Mouse (Mus musculus) megakaryocyte progenitor cell, adult 5-6 weeks (primary cell): ENCODE results near the gene H2-Aa. TPM values are rescaled to one million over a fixed set of nuclear protein-coding genes. Genes with fewer than 3 reads are reported as not detected.

ENCODE experiments used
- total RNA-seq, 2 experiments: library from RNA; stranded (forward) in 1 of 2; stranded (reverse) in 1 of 2; fragments of 157-497, 149-512 nt in 1 of 2; fragments of 200-1000 nt in 1 of 2; gene quantifications; 2 replicates each; pipeline versions ENCODE4 v1.2.3 to v1.2.4; 2015 to 2017

The H2-Aa gene
- total RNA-seq, 2 experiments from 2014 or later = 24.6 to 30.1 TPM

Other genes with a start within 250 kb of the H2-Aa start
- gene Col11a2, start 248.4 kb downstream of the H2-Aa start, total RNA-seq (2015) = 0.83 and 0.94 TPM in 2 replicates
- gene Col11a2, start 248.4 kb downstream of the H2-Aa start, total RNA-seq (2017) = 1.9 and 3.1 TPM in 2 replicates
- 7.7 and 9.6 TPM in 2 replicates for gene H2-Oa, start 195.5 kb downstream of the H2-Aa start, total RNA-seq (2015)
- 2.7 TPM in 2 replicates for gene H2-Oa, start 195.5 kb downstream of the H2-Aa start, total RNA-seq (2017)
- 72.0 and 74.5 TPM in 2 replicates for gene H2-DMa, start 168.3 kb downstream of the H2-Aa start, total RNA-seq (2015)
- gene H2-DMa, start 168.3 kb downstream of the H2-Aa start, total RNA-seq (2017) = 56.5 and 61.1 TPM in 2 replicates
- 269 and 306 TPM in 2 replicates for gene Brd2, start 165.2 kb downstream of the H2-Aa start, total RNA-seq (2015)
- gene Brd2, start 165.2 kb downstream of the H2-Aa start, total RNA-seq (2017) = 260 and 284 TPM in 2 replicates
- 3.9 and 5.8 TPM in 2 replicates for gene H2-DMb2, start 144.5 kb downstream of the H2-Aa start, total RNA-seq (2015)
- gene H2-DMb2, start 144.5 kb downstream of the H2-Aa start, total RNA-seq (2017) = 6.7 and 8.5 TPM in 2 replicates
- gene H2-DMb1, start 134.8 kb downstream of the H2-Aa start, total RNA-seq (2015) = 36.2 and 39.4 TPM in 2 replicates
- gene H2-DMb1, start 134.8 kb downstream of the H2-Aa start, total RNA-seq (2017) = 47.0 and 60.3 TPM in 2 replicates
- 27.6 and 30.5 TPM in 2 replicates for gene Tap1, start 100.3 kb downstream of the H2-Aa start, total RNA-seq (2015)
- 62.5 and 82.8 TPM in 2 replicates for gene Tap1, start 100.3 kb downstream of the H2-Aa start, total RNA-seq (2017)
- gene Psmb9, start 100.1 kb downstream of the H2-Aa start, total RNA-seq (2015) = 112 and 120 TPM in 2 replicates
- gene Psmb9, start 100.1 kb downstream of the H2-Aa start, total RNA-seq (2017) = 122 and 126 TPM in 2 replicates
- 289 and 290 TPM in 2 replicates for gene Psmb8, start 90.1 kb downstream of the H2-Aa start, total RNA-seq (2015)
- gene Psmb8, start 90.1 kb downstream of the H2-Aa start, total RNA-seq (2017) = 461 and 471 TPM in 2 replicates
- 8.5 and 17.1 TPM in 2 replicates for gene Tap2, start 84.3 kb downstream of the H2-Aa start, total RNA-seq (2015)
- gene Tap2, start 84.3 kb downstream of the H2-Aa start, total RNA-seq (2017) = 54.6 and 67.9 TPM in 2 replicates
- gene H2-Ob, start 48.9 kb downstream of the H2-Aa start, total RNA-seq (2015) = 6.6 and 13.1 TPM in 2 replicates
- gene H2-Ob, start 48.9 kb downstream of the H2-Aa start, total RNA-seq (2017) = 3.7 and 8.6 TPM in 2 replicates
- gene H2-Ab1, start 30.1 kb downstream of the H2-Aa start, total RNA-seq (2015) = 50.0 and 61.3 TPM in 2 replicates
- gene H2-Ab1, start 30.1 kb downstream of the H2-Aa start, total RNA-seq (2017) = 45.2 and 81.5 TPM in 2 replicates
- 5.0 and 5.6 TPM in 2 replicates for gene H2-Eb1, start 18.0 kb upstream of the H2-Aa start, total RNA-seq (2015)
- gene H2-Eb1, start 18.0 kb upstream of the H2-Aa start, total RNA-seq (2017) = 11.2 and 17.2 TPM in 2 replicates
- gene H2-Eb2, start 37.8 kb upstream of the H2-Aa start, total RNA-seq (2015) = 0.02 TPM in 1 of 2 replicates, not detected in the other
- gene H2-Eb2, start 37.8 kb upstream of the H2-Aa start, total RNA-seq (2017) = not detected in 2 replicates
- gene Btnl2, start 67.0 kb upstream of the H2-Aa start, total RNA-seq (2015) = not detected in 2 replicates
- not detected in 2 replicates for gene Btnl2, start 67.0 kb upstream of the H2-Aa start, total RNA-seq (2017)
- not detected in 2 replicates for gene Btnl1, start 89.3 kb upstream of the H2-Aa start, total RNA-seq (2015)
- not detected in 2 replicates for gene Btnl1, start 89.3 kb upstream of the H2-Aa start, total RNA-seq (2017)
- gene BC051142, start 111.0 kb upstream of the H2-Aa start, total RNA-seq (2015) = 1.7 and 4.5 TPM in 2 replicates
- 1.0 and 2.4 TPM in 2 replicates for gene BC051142, start 111.0 kb upstream of the H2-Aa start, total RNA-seq (2017)
- not detected in 2 replicates for gene Btnl4, start 189.5 kb upstream of the H2-Aa start, total RNA-seq (2015)
- not detected in 2 replicates for gene Btnl4, start 189.5 kb upstream of the H2-Aa start, total RNA-seq (2017)
- not detected in 2 replicates for gene Btnl6, start 229.5 kb upstream of the H2-Aa start, total RNA-seq (2015)
- gene Btnl6, start 229.5 kb upstream of the H2-Aa start, total RNA-seq (2017) = not detected in 2 replicates